Mouse (Mus musculus) c-Kit-positive CD71-positive TER-119-positive erythroid progenitor cells, embryonic 14.5 days (primary cell): ENCODE results near the gene Slc25a39.

Experiments used
- DNase-seq: peaks from one replicate; pipeline ENCODE4 v3.0.0-alpha.2; 2013; ENCODE audit warnings: low spot score

Gene Slc25a39

DNA sequence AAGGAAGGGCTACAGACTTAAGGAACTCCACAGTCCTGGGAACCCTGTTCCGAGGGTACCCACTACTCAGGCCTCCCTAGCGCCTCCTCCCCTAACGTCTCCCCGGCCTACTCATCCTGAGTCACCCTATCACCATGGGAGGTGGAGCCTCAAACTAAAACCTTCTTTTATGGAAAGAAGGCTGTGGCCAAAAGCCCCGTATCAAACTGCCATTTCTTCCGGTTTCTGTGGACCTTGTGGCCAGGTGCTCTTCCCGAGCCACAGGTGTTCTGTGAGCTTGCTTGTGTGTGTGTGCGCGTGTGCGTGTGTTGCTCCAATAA is 28.7 kb upstream of the Slc25a39 start:
- no peak for DNase-seq

DNA sequence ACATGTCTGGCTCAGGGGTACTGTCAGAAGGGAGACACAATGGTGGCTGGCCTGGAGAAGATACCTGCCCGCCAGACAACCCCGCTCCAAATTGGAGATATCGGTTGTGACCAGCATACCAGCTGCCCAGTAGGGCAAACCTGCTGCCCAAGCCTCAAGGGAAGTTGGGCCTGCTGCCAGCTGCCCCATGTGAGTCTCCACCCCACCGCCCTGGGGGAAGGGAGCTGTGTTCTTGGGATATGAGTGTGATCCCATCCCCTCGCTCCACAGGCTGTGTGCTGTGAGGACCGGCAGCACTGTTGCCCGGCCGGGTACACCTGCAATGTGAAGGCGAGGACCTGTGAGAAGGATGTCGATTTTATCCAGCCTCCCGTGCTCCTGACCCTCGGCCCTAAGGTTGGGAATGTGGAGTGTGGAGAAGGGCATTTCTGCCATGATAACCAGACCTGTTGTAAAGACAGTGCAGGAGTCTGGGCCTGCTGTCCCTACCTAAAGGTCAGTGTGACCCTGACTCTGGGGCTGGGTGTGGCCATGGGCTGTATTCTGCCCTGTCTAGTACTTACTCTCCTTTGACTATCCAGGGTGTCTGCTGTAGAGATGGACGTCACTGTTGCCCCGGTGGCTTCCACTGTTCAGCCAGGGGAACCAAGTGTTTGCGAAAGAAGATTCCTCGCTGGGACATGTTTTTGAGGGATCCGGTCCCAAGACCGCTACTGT is 28.2 kb upstream of the Slc25a39 start:
- DNase-seq, result no peak

DNA sequence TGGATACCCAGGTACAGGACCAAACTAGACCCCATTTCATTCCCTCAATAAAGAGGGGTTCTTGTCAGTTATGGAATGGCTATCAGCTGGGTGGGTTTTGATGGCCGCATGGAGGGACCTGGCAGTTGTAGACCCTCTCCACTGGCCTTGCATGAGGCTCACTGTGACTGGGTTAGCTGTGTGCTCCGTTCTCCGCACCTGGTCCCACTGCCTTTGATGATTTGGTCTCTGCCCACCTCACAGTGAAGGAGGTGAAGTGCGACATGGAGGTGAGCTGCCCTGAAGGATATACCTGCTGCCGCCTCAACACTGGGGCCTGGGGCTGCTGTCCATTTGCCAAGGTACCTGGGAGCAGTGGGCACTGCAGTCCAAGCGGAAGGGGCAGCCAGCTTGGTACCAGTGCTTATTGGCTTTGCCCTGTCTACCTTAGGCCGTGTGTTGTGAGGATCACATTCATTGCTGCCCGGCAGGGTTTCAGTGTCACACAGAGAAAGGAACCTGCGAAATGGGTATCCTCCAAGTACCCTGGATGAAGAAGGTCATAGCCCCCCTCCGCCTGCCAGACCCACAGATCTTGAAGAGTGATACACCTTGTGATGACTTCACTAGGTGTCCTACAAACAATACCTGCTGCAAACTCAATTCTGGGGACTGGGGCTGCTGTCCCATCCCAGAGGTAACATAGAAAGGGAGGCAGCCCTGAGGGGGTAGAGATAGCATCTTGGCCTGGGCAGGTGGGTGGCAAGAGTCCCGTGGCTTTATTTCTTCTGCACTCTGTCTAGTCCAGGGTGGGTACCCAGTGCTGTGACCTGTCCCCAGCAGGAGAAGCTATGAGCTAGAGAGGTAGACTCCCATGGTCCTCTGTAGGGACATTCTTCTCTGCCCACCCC is 27.3 kb upstream of the Slc25a39 start:
- no peak for DNase-seq

DNA sequence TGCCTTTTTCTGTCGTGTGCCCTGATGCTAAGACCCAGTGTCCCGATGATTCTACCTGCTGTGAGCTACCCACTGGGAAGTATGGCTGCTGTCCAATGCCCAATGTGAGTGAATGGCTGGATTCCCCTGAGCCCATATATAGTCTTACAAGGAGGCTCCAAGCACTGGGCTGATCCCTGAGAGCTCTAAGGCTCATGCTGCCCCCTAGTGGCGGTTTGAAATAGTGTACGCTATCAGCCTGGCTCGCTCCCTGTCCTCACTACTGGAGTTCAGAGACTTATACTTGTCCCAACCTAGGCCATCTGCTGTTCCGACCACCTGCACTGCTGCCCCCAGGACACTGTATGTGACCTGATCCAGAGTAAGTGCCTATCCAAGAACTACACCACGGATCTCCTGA is 26.7 kb upstream of the Slc25a39 start:
- DNase-seq, result peak; percentile 88

DNA sequence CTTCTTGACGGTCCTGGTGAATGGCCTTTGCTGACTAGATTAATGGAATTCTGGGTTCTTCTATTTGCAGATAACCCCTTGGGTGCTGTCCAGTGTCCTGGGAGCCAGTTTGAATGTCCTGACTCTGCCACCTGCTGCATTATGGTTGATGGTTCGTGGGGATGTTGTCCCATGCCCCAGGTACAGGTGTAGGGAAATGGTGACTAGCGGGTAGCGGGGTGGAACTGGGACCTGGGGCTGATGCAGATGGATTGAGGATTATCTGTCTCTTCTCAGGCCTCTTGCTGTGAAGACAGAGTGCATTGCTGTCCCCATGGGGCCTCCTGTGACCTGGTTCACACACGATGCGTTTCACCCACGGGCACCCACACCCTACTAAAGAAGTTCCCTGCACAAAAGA is 26.1 kb upstream of the Slc25a39 start:
- DNase-seq, result no peak

DNA sequence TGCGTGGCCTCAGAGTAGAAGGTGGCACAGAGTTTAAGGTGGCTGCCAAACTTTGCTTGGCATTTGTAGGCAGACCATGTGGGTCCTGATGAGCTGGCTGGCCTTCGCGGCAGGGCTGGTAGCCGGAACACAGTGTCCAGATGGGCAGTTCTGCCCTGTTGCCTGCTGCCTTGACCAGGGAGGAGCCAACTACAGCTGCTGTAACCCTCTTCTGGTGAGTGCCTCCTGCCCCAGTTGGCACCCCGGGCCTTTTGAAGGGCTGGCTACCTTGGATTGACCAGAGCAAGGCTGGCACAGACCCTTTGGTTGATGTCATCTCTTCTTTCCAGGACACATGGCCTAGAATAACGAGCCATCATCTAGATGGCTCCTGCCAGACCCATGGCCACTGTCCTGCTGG is 25.1 kb upstream of the Slc25a39 start:
- no peak for DNase-seq

DNA sequence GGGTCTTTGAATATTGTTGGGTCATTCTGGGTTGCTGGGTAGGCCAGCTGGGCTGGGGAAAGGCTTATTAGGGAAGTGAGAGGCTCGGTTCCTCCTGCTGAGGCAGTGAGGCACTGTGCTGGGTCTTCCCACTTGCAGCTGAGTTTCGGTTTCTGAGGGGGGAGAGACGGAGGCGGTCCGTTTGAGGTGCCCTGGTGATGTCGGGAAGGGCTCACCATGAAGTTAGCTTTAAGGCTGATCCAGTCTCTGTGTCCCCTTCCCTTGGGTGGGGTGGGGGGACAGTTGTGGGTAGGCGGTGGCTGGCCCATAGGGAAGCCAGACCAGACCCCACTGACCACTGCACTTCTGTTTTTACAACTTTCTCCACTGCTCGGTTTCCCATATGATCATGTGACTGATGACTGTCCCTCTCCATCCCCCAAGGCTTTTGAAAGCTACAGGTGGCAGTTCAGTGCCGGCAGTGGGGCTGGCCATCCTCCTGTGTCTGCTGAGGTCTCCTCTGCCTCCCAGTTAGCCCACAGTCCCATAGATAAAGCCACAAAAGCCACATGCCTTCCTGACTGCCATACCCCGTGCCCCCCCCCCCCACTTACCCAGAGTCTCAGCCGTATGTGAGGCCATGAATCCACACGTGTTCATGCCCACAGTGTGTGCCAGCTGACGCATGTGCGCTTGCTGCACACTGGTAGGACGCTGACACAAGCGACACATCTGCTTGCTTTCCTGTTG is 24.5 kb upstream of the Slc25a39 start:
- DNase-seq, result no peak

DNA sequence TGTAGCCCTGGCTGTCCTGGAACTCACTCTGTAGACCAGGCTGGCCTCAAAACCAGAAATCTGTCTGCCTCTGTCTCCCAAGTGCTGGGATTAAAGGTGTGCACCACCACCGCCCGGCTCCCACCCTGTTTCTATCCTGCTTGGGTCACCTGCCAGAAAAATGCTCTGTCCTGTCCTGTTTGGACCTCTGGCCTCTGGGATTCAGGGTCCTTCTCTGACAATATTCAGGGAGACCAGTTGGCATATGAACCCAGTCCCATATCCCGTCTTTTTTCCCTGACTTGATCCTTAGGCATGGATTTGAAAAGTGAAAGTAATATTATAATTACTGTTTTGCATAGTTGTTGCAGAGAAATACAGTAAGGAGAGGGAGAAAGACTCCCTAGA is 24.0 kb upstream of the Slc25a39 start:
- no peak for DNase-seq

DNA sequence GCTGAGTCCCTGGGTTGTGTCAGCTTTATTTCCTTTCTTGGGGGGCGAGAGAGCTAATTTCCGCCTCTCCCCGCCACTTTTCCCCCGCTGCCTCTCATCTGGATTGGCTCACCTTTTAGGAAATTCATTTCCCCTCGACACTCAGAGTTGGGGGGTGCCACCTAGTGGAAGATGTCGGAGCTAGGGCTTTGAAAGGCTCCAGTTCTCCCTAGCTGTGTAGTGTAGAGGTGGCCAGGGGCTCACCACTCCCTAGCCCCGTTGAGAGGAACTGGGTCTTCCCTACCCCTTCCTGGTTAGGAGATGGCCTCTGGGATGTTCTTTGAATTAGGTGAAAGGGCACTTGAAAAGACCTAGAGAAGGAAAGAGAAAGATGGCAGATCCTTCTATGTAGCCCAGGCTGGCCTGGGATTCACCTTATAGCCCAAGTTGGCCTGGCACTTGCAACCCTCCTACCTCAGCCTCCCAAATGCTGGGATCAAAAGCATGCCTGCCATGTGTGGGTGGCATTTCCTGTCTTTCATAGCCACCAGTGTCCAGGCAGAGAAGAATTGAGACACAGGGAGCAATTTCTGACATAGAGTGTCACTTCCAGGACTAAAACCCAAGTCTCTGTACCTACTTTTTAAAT is 23.4 kb upstream of the Slc25a39 start:
- peak; percentile 79 for DNase-seq

DNA sequence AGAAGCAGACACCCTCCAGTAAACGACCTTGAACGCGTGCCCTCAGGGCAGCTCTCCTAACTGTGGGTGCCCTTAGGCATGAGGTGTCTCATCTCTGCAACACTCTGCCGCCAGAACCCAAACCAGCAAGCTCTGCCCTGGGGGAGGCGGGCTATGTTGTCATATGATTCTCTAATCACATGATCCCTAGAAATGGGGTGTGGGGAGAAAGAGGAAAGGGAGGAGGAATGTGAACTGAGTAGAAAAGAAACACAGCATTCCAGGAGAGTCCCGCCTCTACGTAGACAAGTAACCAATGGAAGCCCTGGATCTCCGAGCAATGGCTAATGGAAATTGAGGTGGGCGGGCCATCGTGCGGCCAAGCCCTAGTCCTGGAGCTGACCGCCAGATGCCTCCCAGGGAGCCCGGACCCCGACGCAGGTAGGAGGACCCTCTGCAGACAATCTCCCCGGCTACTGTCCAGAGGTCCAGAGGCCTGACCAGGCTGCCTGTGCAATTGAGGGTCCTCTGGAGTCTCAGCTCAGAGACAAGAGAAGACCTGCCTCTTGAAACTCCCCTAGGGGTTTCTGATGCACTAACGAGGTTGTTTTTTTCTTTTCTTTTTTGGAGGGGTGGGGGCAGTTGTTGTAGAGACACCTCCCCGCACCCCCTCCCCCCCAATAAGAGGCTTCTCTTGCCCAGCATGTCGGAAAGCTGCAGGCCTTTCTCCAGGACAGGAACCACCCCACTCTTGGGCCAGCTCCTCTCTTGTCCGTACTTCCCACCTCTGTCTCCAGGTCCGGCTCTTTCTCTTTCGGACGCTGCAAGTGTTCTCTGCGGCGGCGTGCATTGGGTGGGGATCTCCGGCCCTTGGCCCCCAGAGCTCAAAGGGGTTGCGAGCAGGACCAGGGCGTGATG is 22.6 kb upstream of the Slc25a39 start, which contains the start of gene Grn:
Grn (plus strand) TSS at position 195 of the 897 bp plus-strand sequence.
- peak; percentile 79 for DNase-seq

DNA sequence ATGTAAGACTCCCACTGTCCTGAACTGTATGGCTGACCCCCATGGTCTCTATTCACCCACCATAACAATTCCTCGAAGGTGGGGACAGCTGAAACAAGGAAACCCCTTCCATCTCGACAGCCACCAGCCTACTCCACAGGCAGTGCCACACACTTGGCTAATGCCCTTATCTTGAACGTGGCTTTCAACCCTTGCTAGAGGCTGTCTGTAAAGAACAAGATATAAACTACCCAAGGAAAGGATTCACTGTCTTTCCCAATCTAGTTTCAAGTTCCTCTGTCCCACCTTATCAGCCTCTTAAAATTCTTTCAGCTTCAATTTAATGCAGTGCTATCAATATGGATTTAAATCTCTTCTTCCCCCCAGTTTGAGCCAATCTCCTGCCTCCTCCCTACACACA is 21.8 kb upstream of the Slc25a39 start:
- DNase-seq, result no peak

DNA sequence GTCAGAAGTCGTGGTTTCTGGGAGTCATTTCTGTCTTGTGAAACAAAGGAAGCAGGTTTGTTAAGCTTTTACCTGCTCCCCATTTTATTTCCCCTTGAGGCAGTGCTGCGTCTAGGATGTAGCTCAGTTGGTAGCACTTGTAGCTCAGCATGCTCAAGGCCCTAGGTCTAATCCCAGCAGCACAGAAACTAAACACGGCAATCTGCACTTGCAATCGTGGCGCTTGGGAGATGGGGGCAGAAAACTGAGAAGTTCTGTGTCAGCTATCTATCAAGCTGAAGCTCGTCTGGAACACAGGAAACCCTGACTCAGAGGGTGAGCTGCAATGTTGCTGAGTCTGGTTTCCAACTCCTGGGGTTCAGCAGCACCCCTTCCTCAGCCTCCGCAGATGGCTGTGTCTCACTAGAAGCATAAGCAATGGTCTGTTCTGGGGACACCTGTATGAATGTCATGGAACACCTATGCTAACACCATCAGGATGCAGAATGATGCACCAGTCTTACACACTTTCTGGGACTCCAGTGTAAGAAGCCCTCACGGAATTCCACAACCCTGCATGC is 21.3 kb upstream of the Slc25a39 start:
- no peak for DNase-seq

DNA sequence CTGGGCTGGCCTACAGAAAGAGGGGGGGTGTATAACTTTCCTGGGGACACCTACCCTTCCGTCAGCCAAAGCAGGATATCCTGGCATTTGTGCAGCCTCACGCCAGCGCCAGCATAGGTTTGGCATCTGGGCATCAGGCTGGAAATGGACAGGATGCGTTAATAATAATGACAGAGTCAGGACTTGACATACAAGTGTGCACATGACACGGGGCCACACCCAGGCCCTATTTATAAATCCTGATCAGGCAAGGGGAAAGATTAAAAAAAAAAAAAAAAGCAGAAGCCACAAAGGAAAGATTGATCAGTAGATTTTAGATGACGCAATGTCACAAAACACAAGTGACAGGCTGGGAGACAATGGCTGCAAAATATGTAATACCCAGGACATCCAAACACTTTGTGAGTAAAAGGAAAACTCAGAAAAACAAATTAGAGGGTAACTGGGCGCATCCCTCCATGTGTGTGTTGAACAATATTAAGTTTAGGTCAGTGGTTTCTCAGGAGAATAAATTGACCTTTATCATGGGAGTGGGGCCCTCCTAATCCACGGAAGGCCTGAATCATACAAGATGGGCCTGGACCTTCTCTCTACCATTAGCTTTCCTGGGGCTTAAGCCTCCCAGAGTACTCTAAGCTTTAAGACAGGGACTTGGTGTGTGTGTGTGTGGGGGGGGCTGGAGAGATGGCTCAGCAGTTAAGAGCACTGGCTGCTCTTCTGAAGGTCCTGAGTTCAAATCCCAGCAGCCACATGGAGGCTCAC is 18.0 kb upstream of the Slc25a39 start:
- no peak for DNase-seq

DNA sequence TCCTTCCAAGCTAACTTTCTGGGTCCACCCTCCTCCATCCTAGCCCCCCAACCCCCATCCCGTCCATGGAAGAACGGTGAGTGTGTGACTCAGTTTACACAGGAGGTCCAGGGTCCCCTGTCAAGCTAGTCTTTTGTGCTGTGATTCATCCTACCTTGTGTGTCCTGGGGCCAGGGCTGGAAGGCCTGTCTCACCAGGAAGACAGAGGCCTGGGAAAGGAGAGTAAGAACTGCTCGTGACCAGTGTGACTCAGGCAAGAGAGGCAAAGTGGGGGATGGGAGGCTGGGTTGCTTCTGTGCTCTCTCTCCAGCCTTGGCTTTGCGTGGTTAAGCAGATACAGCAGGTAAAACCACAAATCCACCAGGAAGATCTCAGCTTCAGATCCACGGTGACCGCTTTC is 16.9 kb upstream of the Slc25a39 start:
- DNase-seq, result no peak

DNA sequence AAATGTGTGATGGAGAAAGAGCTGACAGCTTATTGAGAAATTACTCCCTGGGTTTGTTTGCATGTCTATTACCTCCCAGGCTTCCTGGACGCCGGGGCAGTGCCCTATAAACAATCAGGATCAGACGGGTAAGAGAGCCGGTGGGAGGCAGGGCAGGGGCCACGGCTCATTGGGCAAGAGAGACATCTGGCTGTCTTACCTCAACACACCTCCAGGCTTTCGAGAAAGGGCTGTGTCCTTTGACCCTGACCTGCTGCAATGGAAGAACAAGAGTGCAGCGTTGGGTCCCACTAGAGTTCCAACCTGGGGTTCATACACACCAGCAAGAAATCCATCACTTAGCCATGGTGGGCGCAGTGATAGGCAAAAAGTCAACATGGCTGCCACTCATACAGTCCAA is 13.8 kb upstream of the Slc25a39 start:
- no peak for DNase-seq

DNA sequence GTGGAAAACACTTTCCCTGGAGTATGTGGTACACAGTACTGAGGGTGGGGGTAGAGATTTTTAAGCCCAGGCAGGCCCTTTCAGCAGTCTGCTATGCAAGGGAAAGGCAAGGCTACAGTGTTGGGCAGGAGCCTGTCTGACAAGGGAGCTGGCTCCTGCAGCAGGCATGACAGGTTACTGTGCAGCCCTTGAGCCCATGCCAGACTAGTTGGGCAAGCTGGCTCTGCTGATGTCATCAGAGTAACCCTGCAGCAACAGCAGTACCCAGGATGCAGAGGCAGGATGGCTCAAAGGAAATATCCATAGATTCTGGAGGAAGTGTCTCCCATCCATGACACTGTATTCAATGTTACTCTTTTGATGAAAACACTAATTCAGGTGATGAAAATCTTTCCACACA is 11.1 kb upstream of the Slc25a39 start:
- DNase-seq, result no peak

DNA sequence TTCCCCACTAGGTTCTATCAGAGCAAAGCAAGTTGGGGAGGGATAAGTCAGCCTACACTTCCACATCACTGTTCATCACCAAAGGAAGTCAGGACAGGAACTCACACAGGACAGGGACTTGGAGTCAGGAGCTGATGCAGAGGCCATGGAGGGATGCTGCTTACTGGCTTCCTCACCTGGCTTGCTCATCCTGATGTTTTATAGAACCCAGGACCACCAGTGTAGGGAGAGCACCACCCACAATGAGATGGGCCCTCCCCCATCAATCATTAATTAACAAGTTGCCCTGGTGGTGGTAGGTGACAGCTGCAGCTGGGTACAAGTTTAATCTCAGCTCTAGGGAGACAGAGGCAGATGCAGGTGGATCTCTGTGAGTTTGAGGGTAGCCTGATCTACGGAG is 9.4 kb upstream of the Slc25a39 start:
- DNase-seq, result no peak

DNA sequence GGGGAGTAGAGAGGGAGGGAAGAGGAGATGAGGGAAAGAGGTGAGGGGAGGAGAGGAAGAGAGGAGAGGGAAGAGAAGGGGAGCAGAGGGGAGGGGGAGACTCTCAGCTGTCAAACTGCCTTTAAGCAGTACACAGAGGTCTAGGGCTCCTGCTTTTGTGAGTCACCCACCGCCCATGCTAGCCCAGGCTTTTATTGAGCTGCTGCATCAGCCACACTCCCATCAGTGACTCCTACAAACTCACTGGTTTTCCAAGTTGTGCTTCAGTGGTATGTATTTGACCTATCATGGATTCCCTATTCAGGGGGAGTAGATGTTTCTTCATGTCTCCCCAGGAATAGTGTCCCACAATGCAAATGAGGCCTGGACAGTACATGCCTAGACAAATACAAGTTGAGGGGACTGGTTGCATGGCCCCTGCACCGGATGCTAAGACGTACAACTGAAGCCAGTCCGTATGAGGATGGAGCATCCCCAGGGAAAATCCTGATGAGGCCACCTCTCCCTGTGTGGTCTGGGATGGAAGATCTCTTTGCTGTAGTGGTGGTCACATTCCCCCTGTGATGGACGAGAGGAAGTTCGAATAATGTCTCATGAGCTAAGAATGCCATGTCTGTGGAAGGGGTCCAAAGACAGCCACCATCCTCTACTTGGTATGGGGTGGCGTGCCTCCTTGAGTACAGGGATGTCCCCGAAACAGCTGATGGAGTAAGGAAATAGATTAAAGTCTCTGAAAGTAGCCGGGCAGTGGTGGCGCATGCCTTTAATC is 7.5 kb upstream of the Slc25a39 start:
- no peak for DNase-seq

DNA sequence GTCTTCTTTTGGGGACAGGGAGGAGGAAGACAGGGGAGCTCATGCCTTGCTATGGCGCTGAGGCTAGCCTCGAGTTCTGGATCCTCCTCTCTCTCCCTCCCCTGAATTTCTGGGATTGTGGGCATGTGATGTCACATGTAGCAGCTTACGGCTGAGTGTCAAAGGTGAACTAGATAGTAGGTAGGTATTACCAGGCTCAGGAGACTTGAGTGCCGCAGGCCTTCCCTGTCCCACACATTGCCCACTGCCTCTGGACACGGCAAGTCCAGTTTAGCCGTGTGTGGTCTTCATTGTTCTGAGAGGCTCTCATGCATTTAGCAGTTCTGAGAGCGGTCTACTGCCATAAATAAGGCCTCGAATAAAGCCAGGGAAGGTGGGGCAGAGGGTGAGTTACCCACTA is 5.3 kb upstream of the Slc25a39 start:
- no peak for DNase-seq

DNA sequence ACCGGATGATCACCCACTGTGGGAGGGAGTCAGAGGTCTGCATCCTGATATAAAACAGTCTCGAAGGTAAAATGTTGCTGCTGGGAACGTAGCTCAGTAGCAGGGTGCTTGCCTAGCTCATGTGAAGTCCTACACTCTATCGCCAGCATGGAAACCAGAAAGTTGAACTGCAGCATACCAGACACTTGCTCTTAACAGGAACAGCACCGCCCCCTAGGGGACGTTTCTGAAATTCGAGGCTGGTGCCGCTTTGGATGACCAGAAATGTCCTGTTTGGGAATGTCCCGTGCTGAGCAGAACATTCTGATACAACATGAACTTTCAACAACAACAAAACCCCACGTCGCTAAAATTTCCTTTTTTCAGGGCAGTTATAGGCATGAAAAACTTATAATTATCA is 4.0 kb upstream of the Slc25a39 start:
- peak; percentile 92 for DNase-seq
